Mouse (Mus musculus) myocyte (in vitro differentiated cells): ENCODE data around the gene Ube2o. TPM values are rescaled to one million over a fixed set of nuclear protein-coding genes. Genes with fewer than 3 reads are reported as not detected.

ENCODE experiments used
- H3K27me3 ChIP-seq: one replicate; pipeline ENCODE4 v1.6.1; 2011; ENCODE audit not compliant: control insufficient read depth, insufficient read depth, insufficient read length
- H3K36me3 ChIP-seq: one replicate; pipeline ENCODE4 v1.6.1; 2011; ENCODE audit not compliant: control insufficient read depth, insufficient read depth
- H3K4me2 ChIP-seq: one replicate; pipeline ENCODE4 v1.6.1; 2011; ENCODE audit warnings: low read depth, control low read depth
- H3K4me3 ChIP-seq: one replicate; pipeline ENCODE4 v1.5.1; 2011; ENCODE audit warnings: mild to moderate bottlenecking, control low read depth, moderate library complexity
- H3K79me2 ChIP-seq: one replicate; pipeline ENCODE4 v1.6.1; 2011; ENCODE audit not compliant: control insufficient read depth, insufficient read depth
- H3ac ChIP-seq: one replicate; pipeline ENCODE4 v1.6.1; 2011; ENCODE audit not compliant: control insufficient read depth, insufficient read length
- CEBPB ChIP-seq: IDR thresholded peaks from 2 replicates; pipeline ENCODE4 v1.6.1; 2011; ENCODE audit warnings: mild to moderate bottlenecking, moderate library complexity; ENCODE audit not compliant: poor library complexity, insufficient read depth, severe bottlenecking
- E2F4 ChIP-seq: IDR thresholded peaks from one replicate; pipeline ENCODE4 v1.6.1; 2011; ENCODE audit warnings: mild to moderate bottlenecking, control low read depth, moderate library complexity; ENCODE audit not compliant: insufficient read depth
- MAX ChIP-seq: IDR thresholded peaks from one replicate; pipeline ENCODE4 v1.6.1; 2011; ENCODE audit warnings: low read depth, mild to moderate bottlenecking, control low read depth
- MYOD1 ChIP-seq, 3 experiments: IDR thresholded peaks; one replicate each; pipeline ENCODE4 v1.6.1; 2011; ENCODE audit warnings: control low read depth in 2 of 3, low read depth in 2 of 3, mild to moderate bottlenecking in 2 of 3, moderate library complexity in 1 of 3; ENCODE audit not compliant: insufficient read length in 2 of 3, control insufficient read depth in 1 of 3
- MYOG ChIP-seq, 3 experiments: IDR thresholded peaks; one replicate each; pipeline ENCODE4 v1.6.1; 2011; ENCODE audit warnings: control low read depth in 2 of 3, low read depth in 2 of 3, mild to moderate bottlenecking in 2 of 3; ENCODE audit not compliant: insufficient read length in 2 of 3, control insufficient read depth in 1 of 3, insufficient read depth in 1 of 3
- POLR2A ChIP-seq: IDR thresholded peaks from one replicate; pipeline ENCODE4 v1.6.1; 2011; ENCODE audit warnings: low read depth, mild to moderate bottlenecking, control low read depth, moderate library complexity; ENCODE audit not compliant: insufficient read length
- POLR2AphosphoS2 ChIP-seq: IDR thresholded peaks from one replicate; pipeline ENCODE4 v1.6.1; 2011; ENCODE audit warnings: low read depth, control low read depth; ENCODE audit not compliant: insufficient read length
- REST ChIP-seq: IDR thresholded peaks from one replicate; pipeline ENCODE4 v1.6.1; 2011; ENCODE audit warnings: mild to moderate bottlenecking, control low read depth, moderate library complexity; ENCODE audit not compliant: insufficient read depth, insufficient read length
- SRF ChIP-seq: IDR thresholded peaks from one replicate; pipeline ENCODE4 v1.6.1; 2011; ENCODE audit warnings: low read depth; ENCODE audit not compliant: control insufficient read depth, insufficient read length
- TCF12 ChIP-seq: IDR thresholded peaks from one replicate; pipeline ENCODE4 v1.6.1; 2011; ENCODE audit warnings: mild to moderate bottlenecking, control low read depth; ENCODE audit not compliant: poor library complexity, insufficient read depth, severe bottlenecking
- TCF3 ChIP-seq: IDR thresholded peaks from one replicate; pipeline ENCODE4 v1.6.1; 2011; ENCODE audit warnings: low read depth, control low read depth; ENCODE audit not compliant: insufficient read length
- USF1 ChIP-seq: IDR thresholded peaks from one replicate; pipeline ENCODE4 v1.6.1; 2011; ENCODE audit warnings: low read depth, mild to moderate bottlenecking, control low read depth, moderate library complexity
- polyA plus RNA-seq: library from polyadenylated mRNA; unstranded; fragments of >200 nt; fragmentation: generic; extraction: Trizol; gene quantifications from one replicate; pipeline ENCODE4 v1.2.1, GENCODE M21; 2012; ENCODE audit warnings: missing spikeins

Ube2o gene
- polyA plus RNA-seq, 1 experiment: 27.1 TPM

DNA sequence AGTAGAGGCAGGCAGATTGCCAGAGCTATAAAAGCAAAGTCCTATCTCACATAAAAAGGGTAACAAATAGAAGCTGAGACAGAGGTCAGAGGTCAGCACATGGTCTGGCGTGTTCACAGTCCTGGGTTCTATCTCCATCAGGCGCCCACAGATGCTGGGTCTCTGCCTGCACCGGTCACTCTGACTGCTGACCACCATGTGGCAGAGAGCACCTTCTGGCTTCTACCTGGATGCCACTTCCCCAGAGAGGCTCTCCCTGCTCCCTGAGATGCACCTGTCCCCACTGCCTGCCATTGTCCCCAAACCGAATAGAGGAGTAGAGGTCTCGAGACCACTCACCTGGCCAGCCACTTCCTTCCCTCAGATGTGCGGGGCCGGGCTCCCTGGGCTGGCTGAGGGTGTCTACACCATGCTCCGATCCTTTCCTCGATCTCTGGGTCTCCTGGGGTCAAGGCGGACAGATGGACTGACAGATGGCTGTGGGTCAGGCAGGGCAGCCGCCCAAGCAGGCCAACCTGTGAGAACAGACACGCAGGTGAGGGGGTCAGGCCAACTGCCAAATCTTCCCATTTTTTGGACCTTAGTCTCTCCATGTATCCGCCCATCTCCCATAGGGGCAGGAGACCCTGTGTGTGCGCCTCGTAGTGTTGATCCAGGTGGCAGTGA is 28.9 kb upstream of the Ube2o start:
- Histone ChIP-seq H3K4me2 (no peak overlapping the region), H3K79me2 (peaks cover 4% of the 10 kb centered on the region), H3K27me3 (no peaks in the 10 kb centered on the region), H3K36me3 (peaks cover 5% of the 10 kb centered on the region), H3K4me3 (no peak overlapping the region), H3ac (no peak overlapping the region)
- TF ChIP-seq MYOG (IDR thresholded peaks at IDR 0.05; ENCODE audit: control insufficient read depth in 1 of 3, insufficient read depth in 1 of 3, insufficient read length in 2 of 3, low read depth in 2 of 3) (no peak), TCF12 (no peak), POLR2AphosphoS2 (no peak), POLR2A (no peak), MAX (no peak), MYOD1 (IDR thresholded peaks at IDR 0.05; ENCODE audit: control insufficient read depth in 1 of 3, insufficient read length in 2 of 3, low read depth in 2 of 3) (no peak), TCF3 (no peak), SRF (no peak)

DNA sequence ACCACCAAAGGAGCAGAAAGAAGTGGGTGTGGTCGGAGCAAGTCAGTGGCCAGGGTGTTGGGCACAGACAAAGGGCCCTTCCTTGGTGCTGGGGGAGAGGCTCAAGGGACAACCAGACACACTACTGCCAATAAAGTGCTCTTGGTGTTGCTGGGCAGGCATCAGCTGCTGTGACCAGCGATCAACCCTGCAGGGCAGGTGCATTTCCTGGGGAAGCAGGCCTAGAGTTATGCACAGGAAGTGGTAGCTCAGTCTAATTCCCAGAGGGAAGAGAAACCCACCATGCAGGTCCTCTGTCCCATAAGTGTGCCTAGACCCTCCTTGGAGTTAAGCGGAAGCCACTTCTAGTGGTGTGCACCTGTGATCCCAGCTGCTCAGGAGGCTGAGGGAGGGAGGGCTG is 26.5 kb upstream of the Ube2o start:
- H3K27me3 ChIP-seq: no peaks in the 10 kb centered on the region
- TF ChIP-seq E2F4 (no peak), TCF3 (no peak), USF1 (no peak), MAX (no peak)
- H3K4me2 ChIP-seq: no peak overlapping the region
- no peak overlapping the region for H3ac ChIP-seq
- H3K4me3 ChIP-seq: no peak overlapping the region
- peaks cover 9% of the 10 kb centered on the region for H3K36me3 ChIP-seq
- no peaks in the 10 kb centered on the region for H3K79me2 ChIP-seq

DNA sequence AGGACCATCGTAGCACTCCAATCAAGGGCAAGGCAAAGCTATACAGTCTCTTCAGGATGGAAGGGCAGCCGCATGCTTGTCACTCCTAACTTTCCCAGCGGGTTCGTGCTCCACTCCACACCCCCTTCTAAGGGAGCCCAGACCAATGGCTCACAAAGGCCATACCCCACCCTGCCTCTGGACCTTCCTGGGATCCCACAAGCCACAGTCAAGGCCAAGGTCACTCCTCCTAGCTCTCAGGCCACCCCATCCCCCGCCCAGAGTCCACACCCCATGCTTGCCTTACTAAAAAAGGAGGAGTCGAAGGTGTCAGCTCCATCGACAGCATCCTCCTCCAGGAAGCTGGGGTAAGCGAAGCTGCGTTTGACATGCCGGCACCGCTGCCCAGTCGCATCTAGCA is 22.9 kb upstream of the Ube2o start:
- no peak overlapping the region for H3K4me3 ChIP-seq
- H3ac ChIP-seq: no peak overlapping the region
- no peaks in the 10 kb centered on the region for H3K79me2 ChIP-seq
- TF ChIP-seq MAX (no peak), REST (no peak), POLR2A (no peak), E2F4 (no peak), MYOD1 (IDR thresholded peaks at IDR 0.05; ENCODE audit: control insufficient read depth in 1 of 3, insufficient read length in 2 of 3, low read depth in 2 of 3) (no peak), TCF12 (no peak), USF1 (no peak), SRF (no peak), CEBPB (no peak), POLR2AphosphoS2 (no peak), MYOG (IDR thresholded peaks at IDR 0.05; ENCODE audit: control insufficient read depth in 1 of 3, insufficient read depth in 1 of 3, insufficient read length in 2 of 3, low read depth in 2 of 3) (no peak), TCF3 (no peak)
- H3K27me3 ChIP-seq: no peaks in the 10 kb centered on the region
- peaks cover 9% of the 10 kb centered on the region for H3K36me3 ChIP-seq
- H3K4me2 ChIP-seq: no peak overlapping the region

DNA sequence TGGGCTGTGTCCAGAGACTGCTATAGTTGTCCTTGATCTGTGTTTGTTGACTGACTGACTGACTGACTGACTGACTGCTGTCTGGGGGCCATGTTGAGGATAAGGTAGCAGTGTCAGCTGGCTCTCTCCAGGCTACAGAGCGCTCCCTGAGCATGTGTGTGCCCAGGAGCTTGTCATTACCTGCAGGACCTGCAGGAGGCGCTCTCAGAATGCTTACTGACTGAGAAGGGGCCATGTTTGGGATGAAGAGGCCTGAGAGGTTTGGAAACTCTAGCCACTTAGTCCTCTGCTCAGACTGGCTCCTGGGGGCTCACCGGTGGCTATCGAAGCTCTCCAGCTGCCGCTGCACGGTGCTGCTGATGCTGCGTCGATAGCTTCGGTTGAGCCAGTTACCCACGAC is 22.1 kb upstream of the Ube2o start:
- Histone ChIP-seq H3K36me3 (peaks cover 9% of the 10 kb centered on the region), H3ac (no peak overlapping the region), H3K4me2 (no peak overlapping the region), H3K79me2 (no peaks in the 10 kb centered on the region), H3K4me3 (no peak overlapping the region), H3K27me3 (no peaks in the 10 kb centered on the region)
- TF ChIP-seq USF1: no peak
- no peak for TF ChIP-seq MAX
- no peak for TF ChIP-seq POLR2AphosphoS2
- no peak for TF ChIP-seq E2F4
- TF ChIP-seq SRF: no peak
- no peak for TF ChIP-seq TCF12
- TF ChIP-seq POLR2A: no peak
- no peak for TF ChIP-seq MYOG (IDR thresholded peaks at IDR 0.05; ENCODE audit: control insufficient read depth in 1 of 3, insufficient read depth in 1 of 3, insufficient read length in 2 of 3, low read depth in 2 of 3)
- TF ChIP-seq TCF3: no peak
- no peak for TF ChIP-seq REST
- no peak for TF ChIP-seq MYOD1 (IDR thresholded peaks at IDR 0.05; ENCODE audit: control insufficient read depth in 1 of 3, insufficient read length in 2 of 3, low read depth in 2 of 3)
- TF ChIP-seq CEBPB: no peak

DNA sequence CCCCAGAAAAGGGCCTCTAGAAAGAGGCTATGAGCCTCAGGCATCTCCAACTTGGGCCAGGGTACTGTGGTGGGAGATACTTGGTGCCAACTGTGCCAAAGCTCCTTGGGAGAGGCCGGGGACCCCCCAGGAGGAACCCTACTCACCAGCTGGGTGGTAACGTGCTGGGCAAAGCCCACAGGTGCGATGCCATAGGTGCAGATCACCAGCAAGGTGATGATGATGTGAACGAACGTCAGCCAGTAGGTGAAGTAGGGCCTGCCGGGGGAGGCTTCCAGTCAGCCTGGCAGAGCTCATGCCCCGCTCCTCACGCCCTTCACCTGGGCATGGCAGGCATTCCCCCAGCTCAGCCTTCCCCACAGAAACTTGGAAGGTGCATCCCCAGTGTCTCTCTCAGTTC is 20.8 kb upstream of the Ube2o start:
- H3K36me3 ChIP-seq: peaks cover 9% of the 10 kb centered on the region
- no peak overlapping the region for H3K4me2 ChIP-seq
- H3K4me3 ChIP-seq: no peak overlapping the region
- no peak overlapping the region for H3ac ChIP-seq
- H3K79me2 ChIP-seq: no peaks in the 10 kb centered on the region
- TF ChIP-seq CEBPB (no peak), TCF3 (no peak), MYOG (IDR thresholded peaks at IDR 0.05; ENCODE audit: control insufficient read depth in 1 of 3, insufficient read depth in 1 of 3, insufficient read length in 2 of 3, low read depth in 2 of 3) (no peak), SRF (no peak), MYOD1 (IDR thresholded peaks at IDR 0.05; ENCODE audit: control insufficient read depth in 1 of 3, insufficient read length in 2 of 3, low read depth in 2 of 3) (no peak), POLR2AphosphoS2 (no peak), TCF12 (no peak), MAX (no peak), POLR2A (no peak), USF1 (no peak), E2F4 (no peak), REST (no peak)
- no peaks in the 10 kb centered on the region for H3K27me3 ChIP-seq
